Mouse (Mus musculus): ENCODE measurements around the gene Pdss2.
"Not testable (repeated sequence)": the region's sequence is repeated elsewhere in the genome, so short reads cannot be mapped to it uniquely, and the experiment has no call there.

The Pdss2 gene

DNA sequence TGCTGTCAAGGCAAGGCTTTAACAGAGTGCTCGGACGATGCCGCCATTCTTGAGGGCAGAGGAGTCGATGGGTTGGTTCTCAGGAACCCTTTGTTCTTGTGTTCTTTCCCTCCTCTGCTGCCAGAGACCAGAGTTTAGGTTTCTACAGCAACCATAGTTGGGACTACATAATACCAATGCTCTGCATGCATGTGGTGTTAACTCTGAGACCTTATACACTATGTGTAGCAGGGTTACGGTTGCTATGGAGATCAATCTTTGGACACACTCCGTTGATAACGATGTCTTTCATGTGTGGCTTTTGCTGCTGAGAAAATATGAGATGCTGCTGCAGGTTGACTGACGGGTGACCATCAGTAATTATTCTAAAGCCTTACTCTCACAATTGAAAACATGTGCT lies 20.9 kb downstream of the Pdss2 start:
- no peak for DNase-seq (ENCODE audit: extremely low spot score)

GRCm38 (mm10) chr10:43244262-43244806 lies 23.0 kb downstream of the Pdss2 start:
- peak; percentile 2 for DNase-seq (ENCODE audit: extremely low spot score)

GRCm38 (mm10) chr10:43245461-43246200 lies 24.3 kb downstream of the Pdss2 start:
- no peak for DNase-seq (ENCODE audit: extremely low spot score)

DNA sequence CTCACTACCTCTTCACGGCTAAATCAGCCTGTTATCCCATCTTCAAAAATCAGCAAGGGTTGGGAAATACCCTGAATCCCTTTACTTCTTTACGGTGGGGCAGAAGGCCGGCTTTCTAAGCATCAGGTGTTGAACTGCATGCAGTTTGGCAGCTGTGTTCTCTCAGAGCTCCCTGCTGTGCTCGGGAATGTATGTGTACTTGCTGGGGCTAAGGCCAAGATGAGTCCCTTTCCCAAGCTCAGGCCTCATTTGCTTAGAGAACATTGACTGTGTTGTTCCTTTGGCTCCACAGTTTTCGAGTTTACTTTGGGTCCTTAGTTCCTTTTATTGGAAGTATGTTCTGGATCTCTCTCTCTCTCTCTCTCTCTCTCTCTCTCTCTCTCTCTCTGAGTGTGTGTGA lies 26.7 kb downstream of the Pdss2 start:
- DNase-seq (ENCODE audit: extremely low spot score), result no peak

GRCm38 (mm10) chr10:43252324-43252723 lies 31.0 kb downstream of the Pdss2 start:
- DNase-seq (ENCODE audit: extremely low spot score), result no peak

GRCm38 (mm10) chr10:43256965-43257364 lies 35.7 kb downstream of the Pdss2 start:
- not testable (repeated sequence) for DNase-seq (ENCODE audit: extremely low spot score)

DNA sequence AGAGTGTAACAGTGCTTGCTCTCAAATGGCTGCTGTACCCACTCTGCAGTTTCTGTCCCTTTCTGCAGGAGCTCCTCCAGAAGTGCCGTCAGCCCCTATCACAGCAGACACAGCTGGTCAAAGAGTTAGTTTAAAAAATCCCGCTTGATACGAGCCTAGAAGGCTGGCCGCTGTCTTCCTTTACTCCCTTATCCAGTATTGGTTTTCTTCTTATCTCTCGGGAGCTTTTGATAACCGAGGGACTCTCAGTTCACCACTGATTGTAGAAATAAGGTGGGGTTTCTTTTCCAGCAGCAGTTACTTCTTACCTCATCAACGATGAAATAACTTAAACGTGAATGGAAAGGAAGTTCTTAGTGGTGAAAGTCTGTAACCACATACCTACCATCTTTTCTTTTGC lies 36.2 kb downstream of the Pdss2 start:
- DNase-seq (ENCODE audit: extremely low spot score), result not testable (repeated sequence)

DNA sequence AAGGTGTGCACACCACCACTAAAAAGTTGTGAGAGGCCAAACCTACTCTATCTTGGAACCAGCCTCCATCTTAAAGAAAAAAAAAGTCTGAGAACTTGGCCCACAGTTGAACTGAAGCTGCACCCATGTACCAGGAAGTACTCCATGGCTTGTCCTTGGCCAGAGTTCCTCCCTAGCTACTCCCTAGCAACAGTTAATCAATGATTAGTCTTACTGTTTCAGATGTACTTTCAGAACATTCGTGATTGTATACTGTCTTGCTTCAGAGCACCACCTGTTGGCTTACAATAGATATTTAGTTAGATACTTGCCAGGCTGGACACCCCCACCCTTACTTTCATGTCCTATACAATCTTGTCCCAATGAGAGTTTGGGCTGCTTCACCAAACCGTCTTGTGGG lies 50.0 kb downstream of the Pdss2 start:
- DNase-seq (ENCODE audit: extremely low spot score), result no peak

DNA sequence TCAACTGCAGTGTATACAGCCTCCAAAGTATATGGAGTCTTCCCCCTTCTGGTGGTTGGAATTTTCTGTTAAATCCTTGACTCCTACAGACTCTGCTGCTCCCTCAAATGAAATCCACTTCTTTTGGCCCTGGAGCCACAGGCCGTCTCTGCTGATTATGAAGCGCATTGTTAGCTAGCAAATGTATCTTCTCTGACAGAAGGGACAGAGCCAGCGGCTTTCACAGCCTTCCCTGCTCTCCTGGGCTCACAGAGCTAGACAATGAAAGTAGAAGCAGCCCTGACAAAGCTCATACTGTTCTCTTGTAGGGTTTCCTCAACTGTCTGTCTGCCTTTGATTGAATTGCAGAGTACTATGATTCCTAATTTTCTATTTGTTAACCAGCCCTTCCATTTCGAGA lies 51.1 kb downstream of the Pdss2 start:
- DNase-seq (ENCODE audit: extremely low spot score), result no peak

DNA sequence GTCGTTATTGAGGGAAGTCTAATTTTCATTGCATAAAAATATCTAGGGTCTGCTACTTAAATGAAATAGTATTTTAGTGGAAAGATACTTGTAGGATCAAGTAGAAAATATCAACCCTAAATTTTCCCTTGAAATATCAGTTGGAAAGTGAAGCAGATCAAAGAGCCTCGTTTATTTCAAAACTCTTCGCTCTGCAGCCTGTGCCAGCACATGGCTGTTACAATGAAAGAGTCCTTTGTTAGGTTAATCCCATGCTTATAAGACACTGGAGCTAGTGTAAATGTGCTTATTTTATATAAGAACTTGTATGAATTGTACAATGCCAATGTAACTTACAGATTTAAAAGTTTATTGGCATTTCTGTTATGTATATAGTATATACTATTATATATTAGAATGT lies 51.8 kb downstream of the Pdss2 start:
- no peak for DNase-seq (ENCODE audit: extremely low spot score)

GRCm38 (mm10) chr10:43275446-43275845 lies 54.2 kb downstream of the Pdss2 start:
- DNase-seq (ENCODE audit: extremely low spot score), result no peak

GRCm38 (mm10) chr10:43276116-43276659 lies 54.9 kb downstream of the Pdss2 start:
- DNase-seq (ENCODE audit: extremely low spot score), result no peak

DNA sequence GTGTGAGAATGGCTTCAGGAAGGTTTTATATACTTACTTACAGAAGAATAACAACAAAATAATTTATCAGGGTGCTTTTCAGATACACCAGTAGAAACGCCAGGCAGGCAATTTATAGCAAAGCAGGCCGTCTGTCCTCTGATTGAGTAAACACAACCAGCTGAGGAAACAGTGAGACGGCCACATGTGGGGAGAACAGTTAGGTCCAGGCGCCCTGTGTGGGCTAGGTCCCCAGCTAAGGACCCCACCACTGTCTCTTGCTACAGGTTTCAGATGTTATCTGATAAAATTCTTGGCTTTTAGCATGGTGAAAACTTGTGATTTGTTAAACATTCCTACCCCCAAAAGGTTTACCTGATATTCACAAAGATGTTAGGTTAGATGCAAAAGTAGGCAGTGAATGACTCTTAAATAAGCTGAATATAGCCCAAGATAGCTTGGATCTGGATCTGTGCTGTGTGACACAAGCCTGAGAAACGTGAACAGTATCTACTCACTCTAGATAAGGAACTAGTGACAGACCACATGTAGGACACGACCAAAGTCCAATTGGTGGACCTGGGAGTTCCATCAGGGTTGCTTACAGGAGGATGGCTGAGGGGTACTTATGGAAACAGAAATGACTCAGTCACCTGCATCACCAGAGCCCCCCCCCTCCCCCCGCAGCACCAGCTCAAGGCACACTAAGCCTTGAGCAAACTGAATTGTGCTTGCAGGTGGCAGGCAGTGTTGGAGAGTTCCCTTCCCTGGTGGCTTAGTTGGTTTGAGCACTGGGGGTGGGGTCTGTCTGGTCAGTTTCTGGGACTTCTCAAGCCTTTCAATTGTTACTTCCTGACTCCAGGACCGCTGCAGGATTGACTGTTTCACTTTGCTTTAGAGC lies 56.2 kb downstream of the Pdss2 start:
- DNase-seq (ENCODE audit: extremely low spot score), result no peak

DNA sequence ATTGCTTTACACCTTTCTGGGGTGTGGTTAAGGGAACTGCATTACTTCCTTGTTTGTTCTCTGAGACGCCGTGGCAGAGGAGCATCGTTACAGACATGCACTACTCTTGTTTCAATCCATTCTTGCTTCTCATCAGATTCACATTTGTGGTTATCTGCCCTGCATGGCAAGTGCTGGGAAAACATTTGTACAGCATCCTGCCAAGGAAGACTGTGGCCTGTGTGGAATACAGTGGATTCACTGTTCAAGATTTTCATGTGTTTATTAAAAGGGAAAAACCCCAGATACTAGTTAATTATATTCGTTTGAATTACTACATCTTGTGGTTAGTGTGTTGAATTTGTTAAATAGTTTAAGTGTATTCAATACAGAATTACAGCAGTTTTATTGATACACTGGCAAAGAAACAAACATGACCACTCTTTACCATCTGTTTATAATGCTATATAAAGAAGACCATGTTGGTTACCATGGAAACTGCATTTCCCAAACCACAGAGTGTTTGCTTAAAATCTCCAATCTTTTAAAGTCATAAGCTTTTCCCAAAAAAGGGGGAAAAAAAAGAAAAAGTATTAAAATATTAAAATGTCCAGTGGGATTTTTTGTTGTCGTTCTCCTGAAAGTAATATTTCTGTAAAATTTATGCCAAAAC lies 58.5 kb downstream of the Pdss2 start:
- no peak for DNase-seq (ENCODE audit: extremely low spot score)

- no peak for DNase-seq (ENCODE audit: extremely low spot score)
Observed at GRCm38 (mm10) chr10:43285541-43285940, 64.3 kb downstream of the Pdss2 start.

GRCm38 (mm10) chr10:43290638-43291230 lies 69.4 kb downstream of the Pdss2 start:
- no peak for DNase-seq (ENCODE audit: extremely low spot score)

GRCm38 (mm10) chr10:43291333-43291736 lies 70.0 kb downstream of the Pdss2 start:
- no peak for DNase-seq (ENCODE audit: extremely low spot score)

GRCm38 (mm10) chr10:43292454-43292853 lies 71.2 kb downstream of the Pdss2 start:
- no peak for DNase-seq (ENCODE audit: extremely low spot score)

DNA sequence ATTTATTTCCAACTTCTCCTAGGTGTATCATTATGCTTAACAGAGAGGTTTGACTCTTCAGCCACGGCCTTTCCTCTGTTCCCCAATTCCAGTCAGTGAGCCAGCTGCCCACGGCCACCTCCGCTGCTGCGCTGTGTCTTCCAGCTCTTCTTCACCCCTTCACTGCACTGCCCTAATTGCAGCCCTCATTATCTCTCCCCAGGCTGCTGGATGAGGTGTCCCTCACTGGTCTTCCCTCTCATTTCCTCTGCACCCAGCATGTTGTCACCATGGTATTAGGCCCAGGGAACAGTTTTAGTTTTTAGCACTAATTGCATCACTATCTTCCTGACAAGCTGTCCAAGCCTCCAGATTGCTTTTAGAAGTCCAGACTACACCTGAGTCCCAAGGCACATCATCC lies 73.0 kb downstream of the Pdss2 start:
- DNase-seq (ENCODE audit: extremely low spot score), result no peak

DNA sequence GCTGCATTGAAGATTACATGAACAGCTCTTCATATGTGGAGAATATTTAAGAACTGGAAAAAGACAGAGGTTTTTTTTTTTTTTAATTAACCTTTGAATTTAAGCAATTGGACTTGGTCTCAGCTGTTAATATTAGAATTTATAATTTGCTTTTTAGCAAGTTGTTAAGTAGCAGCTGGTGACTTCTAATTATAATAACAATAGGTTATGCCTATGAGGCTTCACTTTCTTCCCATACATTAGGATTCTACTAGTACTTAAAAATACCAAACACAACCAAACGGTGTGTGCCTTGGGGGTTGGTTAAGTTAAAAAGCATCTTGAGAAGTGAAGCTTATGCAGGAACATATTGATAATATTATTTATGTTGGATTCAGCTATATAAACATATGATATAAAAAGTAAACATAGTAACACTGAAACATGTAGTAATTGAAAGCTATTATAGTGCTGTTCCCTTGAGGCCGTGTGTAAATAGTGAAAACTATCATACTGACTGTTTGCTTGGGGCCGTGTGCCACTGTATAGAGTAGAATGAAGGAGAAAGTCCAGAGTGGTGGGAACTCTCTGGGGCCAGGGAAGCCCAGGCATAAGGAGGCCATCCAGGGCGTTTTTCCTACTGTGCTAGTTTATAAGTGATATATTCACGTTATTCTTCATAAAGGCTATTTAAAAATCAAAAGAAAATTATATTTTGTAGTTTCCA lies 87.0 kb downstream of the Pdss2 start:
- DNase-seq (ENCODE audit: extremely low spot score), result no peak
